Mouse (Mus musculus) stomach, embryonic 16.5 days (tissue): ENCODE data around the gene Usp17lc. TPM values are rescaled to one million over a fixed set of nuclear protein-coding genes. Genes with fewer than 3 reads are reported as not detected.

Source experiments
- microRNA-seq: library from miRNA; unstranded; fragments of <30 nt; microRNA quantifications from one replicate; pipeline ENCODE4, GENCODE M21; 2016
- polyA plus RNA-seq: library from polyadenylated mRNA; unstranded; fragments of >200 nt; fragmentation: Nextera tagmentation; extraction: Ambion mirVana; gene quantifications from 2 replicates; pipeline ENCODE4 v1.2.1, GENCODE M21; 2015

Usp17lc gene
- polyA plus RNA-seq, 1 experiment from 2014 or later = not detected

Small RNAs within 50 kb of the gene (microRNA-seq; reads per million reads assigned to microRNA genes)
- not detected for gene Gm25774

Other genes starting within 250 kb of the Usp17lc start
- not detected in 2 replicates for gene Olfr591, start 236.7 kb upstream of the Usp17lc start, polyA plus RNA-seq
- not detected in 2 replicates for gene Olfr592, start 230.3 kb upstream of the Usp17lc start, polyA plus RNA-seq
- not detected in 2 replicates for gene Olfr593, start 203.2 kb upstream of the Usp17lc start, polyA plus RNA-seq
- gene Olfr594, start 198.1 kb upstream of the Usp17lc start, polyA plus RNA-seq = not detected in 2 replicates
- gene Usp17ld, start 162.6 kb upstream of the Usp17lc start, polyA plus RNA-seq = not detected in 2 replicates
- gene Olfr596, start 109.4 kb upstream of the Usp17lc start, polyA plus RNA-seq = not detected in 2 replicates
- not detected in 2 replicates for gene Olfr597, start 98.8 kb upstream of the Usp17lc start, polyA plus RNA-seq
- gene Olfr598, start 91.5 kb upstream of the Usp17lc start, polyA plus RNA-seq = not detected in 2 replicates
- not detected in 2 replicates for gene Olfr599, start 79.2 kb upstream of the Usp17lc start, polyA plus RNA-seq
- gene Olfr600, start 65.4 kb upstream of the Usp17lc start, polyA plus RNA-seq = not detected in 2 replicates
- not detected in 2 replicates for gene Olfr601, start 52.4 kb upstream of the Usp17lc start, polyA plus RNA-seq
- gene Olfr603, start 28.9 kb upstream of the Usp17lc start, polyA plus RNA-seq = not detected in 2 replicates
- gene Olfr605, start 30.4 kb downstream of the Usp17lc start, polyA plus RNA-seq = not detected in 2 replicates
- gene Olfr606, start 34.0 kb downstream of the Usp17lc start, polyA plus RNA-seq = not detected in 2 replicates
- gene Olfr607, start 49.1 kb downstream of the Usp17lc start, polyA plus RNA-seq = not detected in 2 replicates
- not detected in 2 replicates for gene Olfr608, start 54.8 kb downstream of the Usp17lc start, polyA plus RNA-seq
- not detected in 2 replicates for gene Olfr609, start 83.0 kb downstream of the Usp17lc start, polyA plus RNA-seq
- gene Olfr610, start 97.0 kb downstream of the Usp17lc start, polyA plus RNA-seq = not detected in 2 replicates
- gene Olfr611, start 105.8 kb downstream of the Usp17lc start, polyA plus RNA-seq = not detected in 2 replicates
- not detected in 2 replicates for gene Olfr612, start 127.6 kb downstream of the Usp17lc start, polyA plus RNA-seq
- not detected in 2 replicates for gene Olfr613, start 133.0 kb downstream of the Usp17lc start, polyA plus RNA-seq
- not detected in 2 replicates for gene Olfr615, start 141.0 kb downstream of the Usp17lc start, polyA plus RNA-seq
- gene Olfr616, start 154.1 kb downstream of the Usp17lc start, polyA plus RNA-seq = not detected in 2 replicates
- gene Olfr617, start 158.0 kb downstream of the Usp17lc start, polyA plus RNA-seq = not detected in 2 replicates
- gene Olfr618, start 175.0 kb downstream of the Usp17lc start, polyA plus RNA-seq = not detected in 2 replicates
- gene Olfr619, start 185.5 kb downstream of the Usp17lc start, polyA plus RNA-seq = not detected in 2 replicates
- not detected in 2 replicates for gene Olfr620, start 197.5 kb downstream of the Usp17lc start, polyA plus RNA-seq
- gene Olfr622, start 227.6 kb downstream of the Usp17lc start, polyA plus RNA-seq = not detected in 2 replicates
- not detected in 2 replicates for gene Olfr623, start 248.6 kb downstream of the Usp17lc start, polyA plus RNA-seq